Mouse (Mus musculus) urinary bladder, postnatal 4 days (tissue): ENCODE data around the gene Ssbp4.
"Not testable (repeated sequence)": the region's sequence is repeated elsewhere in the genome, so short reads cannot be mapped to it uniquely, and the experiment has no call there.

ENCODE experiments used
- DNase-seq, 2 experiments: peaks; one replicate each; pipeline ENCODE4 v3.0.0; 2021 to 2022; ENCODE audit warnings: low spot score in 2 of 2

Ssbp4 gene

DNA sequence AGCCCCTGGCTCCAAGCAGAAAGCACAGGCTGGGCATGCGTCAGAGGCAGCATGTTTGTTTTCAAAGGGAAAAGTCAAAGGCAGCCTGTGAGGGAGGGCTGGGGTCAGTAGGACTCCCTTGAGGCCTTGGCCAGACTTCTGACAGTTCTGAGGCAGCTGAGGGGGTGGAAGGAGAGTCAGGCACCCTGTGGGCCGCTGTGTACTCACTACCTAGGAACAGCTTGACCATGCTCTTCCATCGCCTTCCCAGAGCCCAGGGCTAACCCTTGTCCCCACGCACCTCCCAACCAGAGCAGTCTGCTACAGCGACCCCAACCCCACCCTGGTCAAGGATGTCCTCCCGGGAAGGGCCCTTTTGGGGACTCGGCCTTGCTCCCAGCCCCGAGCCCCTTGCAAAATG lies 15.5 kb downstream of the Ssbp4 start:
- no peak for DNase-seq

- no peak for DNase-seq
Observed at GRCm38 (mm10) chr8:70591569-70591968, 17.1 kb downstream of the Ssbp4 start.

- not testable (repeated sequence) for DNase-seq
Observed at GRCm38 (mm10) chr8:70587955-70588354, 20.7 kb downstream of the Ssbp4 start.

GRCm38 (mm10) chr8:70585258-70585652 lies 23.4 kb downstream of the Ssbp4 start:
- DNase-seq = peak in 1 of 2 experiments; percentile 50

DNA sequence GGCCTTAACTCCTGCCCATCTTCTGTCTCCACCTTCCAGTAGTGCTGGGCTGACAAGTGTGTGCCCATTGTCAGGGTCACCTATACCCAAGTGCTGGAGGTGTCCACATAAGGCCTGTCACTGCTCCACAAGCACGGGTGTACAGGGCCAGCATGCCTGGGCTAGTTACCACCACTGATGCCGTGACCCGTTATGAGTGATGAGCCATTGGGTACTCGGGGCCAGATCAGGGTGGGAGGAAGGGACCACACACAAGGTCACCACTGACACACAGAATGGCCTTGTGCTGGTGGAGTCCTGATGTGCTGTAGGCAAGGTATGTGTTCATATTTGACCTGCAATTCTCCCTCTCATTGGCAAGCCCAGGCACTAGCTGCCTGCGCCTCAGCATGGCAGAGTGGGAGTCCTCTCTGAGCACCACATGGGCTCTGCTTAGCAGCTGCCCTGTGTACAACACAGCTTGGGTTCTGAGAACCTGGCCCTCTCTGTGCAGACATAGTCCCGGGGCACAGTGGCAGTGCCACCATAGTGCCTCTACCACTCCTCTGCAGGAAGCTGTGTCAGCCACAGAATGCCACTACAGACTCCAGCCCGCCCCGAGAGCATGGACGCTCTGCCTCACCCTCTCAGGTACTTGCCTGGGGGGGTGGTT lies 23.9 kb downstream of the Ssbp4 start:
- DNase-seq = no peak

- DNase-seq = no peak
Observed at GRCm38 (mm10) chr8:70583476-70584387, 24.9 kb downstream of the Ssbp4 start.

DNA sequence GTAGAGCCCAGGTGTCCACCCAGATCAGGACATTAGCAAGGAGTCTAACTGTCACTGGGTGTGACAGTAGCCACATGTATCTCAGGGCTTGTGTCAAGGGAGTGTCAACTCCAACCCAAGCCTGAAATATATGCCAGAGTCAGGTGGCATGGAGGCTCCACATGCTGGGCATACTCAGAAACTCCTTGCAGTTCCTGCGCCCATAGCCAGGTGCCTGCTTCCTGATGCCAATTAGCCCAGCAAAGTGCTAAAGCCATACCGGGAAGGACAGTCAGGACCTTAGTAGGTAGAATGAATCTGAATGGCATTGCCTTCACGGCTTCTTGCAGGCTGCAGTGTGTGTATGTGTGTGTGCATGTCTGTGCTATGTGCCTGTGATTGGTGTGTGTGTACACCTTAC lies 31.5 kb downstream of the Ssbp4 start:
- no peak for DNase-seq

GRCm38 (mm10) chr8:70574915-70575314 lies 33.8 kb downstream of the Ssbp4 start:
- DNase-seq = no peak

GRCm38 (mm10) chr8:70574302-70574701 lies 34.4 kb downstream of the Ssbp4 start:
- no peak for DNase-seq

DNA sequence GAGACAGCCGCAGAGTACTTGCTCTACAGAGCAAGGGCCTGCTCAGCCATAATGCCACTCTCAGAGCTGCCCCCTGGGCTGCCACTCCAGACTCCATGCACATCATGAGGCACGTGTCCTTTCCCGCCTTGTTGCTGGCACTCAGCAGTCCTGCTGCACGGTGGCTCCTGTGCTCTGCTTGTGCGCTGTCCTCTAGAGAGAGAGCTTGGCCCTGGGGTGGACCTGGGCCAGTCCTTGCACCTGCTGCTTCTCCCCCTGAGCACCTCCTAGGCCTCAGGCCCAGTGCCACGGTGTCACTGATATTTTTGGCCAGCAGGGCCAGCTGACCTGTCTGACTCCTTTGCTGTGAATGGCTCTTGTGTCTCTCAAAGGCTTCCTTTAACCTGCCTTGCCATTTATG lies 37.7 kb downstream of the Ssbp4 start:
- DNase-seq = no peak

GRCm38 (mm10) chr8:70570360-70570759 lies 38.3 kb downstream of the Ssbp4 start:
- no peak for DNase-seq

- no peak for DNase-seq
Observed at GRCm38 (mm10) chr8:70565561-70565960, 43.1 kb downstream of the Ssbp4 start.

DNA sequence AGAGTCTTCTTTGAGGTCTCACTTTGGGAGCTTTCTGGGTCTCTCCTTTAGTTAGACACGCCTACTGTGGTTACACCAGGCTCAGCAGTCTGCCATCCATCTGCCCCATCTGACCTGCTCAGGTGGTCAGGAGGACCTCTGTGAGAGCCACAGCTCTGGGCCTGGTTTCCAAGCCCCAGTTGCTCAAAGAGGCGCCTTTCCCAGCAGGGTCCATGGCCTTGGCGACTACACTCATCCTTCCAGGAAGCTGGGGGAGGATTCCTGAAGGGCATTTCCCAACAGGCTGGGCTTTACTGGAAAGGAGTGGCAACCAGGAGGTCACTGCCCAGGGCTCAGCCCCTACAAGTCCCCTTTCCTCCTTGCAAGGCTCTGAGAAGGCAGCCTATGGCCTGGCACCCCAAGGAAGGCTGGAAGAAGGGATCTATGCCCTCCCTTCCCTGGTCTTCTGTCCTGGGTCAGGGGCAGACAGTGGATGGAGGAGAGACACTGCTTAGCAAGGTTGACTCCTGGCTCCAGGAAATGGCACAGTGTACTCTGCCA lies 43.9 kb downstream of the Ssbp4 start:
- no peak for DNase-seq

- no peak for DNase-seq
Observed at GRCm38 (mm10) chr8:70563763-70564387, 44.8 kb downstream of the Ssbp4 start.

DNA sequence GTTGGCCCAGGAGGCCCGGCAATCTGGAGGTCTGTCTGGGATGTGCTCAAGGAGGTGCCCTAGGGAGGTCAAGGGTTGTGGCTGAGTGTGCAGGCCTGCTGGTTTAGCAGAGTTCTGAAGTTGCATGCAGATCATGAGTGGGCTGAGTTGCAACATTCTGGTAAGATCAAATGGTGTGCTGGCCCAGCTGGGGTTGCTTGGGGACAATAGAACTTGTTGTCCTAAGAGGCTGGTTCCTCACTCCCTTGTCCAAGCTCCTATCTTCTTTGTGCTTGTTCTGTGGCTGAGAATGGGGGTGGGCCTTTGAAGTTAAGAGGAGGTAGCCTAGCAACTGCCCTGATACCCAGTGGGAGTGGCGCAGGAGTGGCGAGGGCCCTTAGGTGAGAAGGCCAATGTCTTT lies 45.9 kb downstream of the Ssbp4 start:
- no peak for DNase-seq

DNA sequence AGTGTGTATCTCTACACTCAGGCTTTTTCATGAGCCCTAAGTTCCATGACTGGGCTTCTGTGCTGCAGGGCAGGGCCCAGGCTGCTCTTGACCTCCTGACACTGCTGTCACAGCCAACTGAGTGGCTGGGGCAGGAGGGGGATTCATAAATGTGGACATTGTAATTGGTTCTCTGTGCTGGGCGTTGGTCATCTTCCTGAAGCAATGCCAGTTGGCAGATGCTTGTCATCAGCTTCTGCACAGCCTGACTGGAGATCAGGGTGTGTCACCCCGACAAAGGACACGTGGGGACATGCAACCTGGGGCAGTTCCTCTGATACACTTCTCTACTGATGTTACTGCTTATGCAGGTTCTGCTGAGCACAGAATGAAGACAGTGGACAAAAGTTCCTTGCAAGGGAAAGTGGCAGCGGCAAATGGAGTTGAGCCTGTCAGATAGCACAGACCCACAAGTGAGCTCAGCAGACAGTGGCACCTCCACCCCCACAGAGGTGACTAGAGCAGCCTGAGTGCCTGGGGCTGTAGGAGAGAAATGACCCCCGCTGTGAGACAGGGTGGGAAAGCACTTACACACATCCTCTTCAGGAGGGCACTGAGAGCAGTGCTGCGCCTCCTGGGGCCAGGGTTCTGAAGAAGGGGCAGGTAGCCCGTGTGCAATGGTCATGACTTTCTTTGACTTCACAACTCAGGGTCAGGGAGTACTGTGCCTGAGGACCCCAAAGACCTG lies 46.7 kb downstream of the Ssbp4 start:
- peak in 1 of 2 experiments; percentile 50 for DNase-seq

DNA sequence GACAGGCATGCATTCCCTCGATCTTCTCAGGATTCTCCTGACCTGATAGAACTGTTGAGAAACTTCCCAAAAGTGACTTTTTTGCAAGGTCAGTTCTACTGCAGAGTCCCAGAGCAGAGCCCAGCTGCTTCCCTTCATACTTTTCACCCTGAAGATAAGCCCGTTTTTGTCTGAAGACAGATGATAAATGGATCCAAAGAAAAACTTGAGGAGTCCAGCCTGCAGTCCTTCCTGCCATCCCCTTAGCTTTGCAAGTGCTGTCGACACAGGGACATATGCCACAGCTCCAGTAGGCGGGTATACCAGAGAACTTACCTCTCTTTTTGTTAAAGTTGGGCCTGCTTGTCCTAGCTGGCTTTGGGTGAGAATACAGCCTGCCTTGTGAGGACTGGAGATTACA lies 47.3 kb downstream of the Ssbp4 start:
- DNase-seq = no peak

DNA sequence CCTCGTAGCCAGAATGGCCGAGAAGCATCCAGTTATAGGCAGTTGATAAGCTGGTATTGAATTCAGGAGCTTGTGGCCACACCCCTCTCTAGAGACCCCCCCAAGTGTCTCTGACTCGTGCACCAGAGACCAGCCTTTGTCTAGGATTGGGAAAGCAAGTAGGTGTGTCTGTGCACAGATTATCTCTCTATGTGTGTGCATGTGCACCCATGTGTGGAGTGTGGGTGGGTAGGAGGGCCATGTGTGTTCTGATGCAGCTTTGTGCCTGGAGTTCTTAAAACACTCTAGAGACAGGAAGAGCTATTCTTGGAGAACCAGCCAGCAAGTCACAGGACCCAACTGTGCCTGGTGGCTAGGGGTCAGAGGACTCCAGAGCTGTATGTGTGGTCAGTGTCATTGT lies 48.1 kb downstream of the Ssbp4 start:
- no peak for DNase-seq

- DNase-seq = peak in 1 of 2 experiments; percentile 64
Observed at GRCm38 (mm10) chr8:70560096-70560495, 48.6 kb downstream of the Ssbp4 start.

- DNase-seq = no peak
Observed at GRCm38 (mm10) chr8:70558983-70559382, 49.7 kb downstream of the Ssbp4 start.

- DNase-seq = no peak
Observed at GRCm38 (mm10) chr8:70558334-70558733, 50.3 kb downstream of the Ssbp4 start.
